Mouse (Mus musculus) CH12.LX (cell line): ENCODE data around the gene Dtl. TPM values are rescaled to one million over a fixed set of nuclear protein-coding genes. Genes with fewer than 3 reads are reported as not detected.

Source experiments
- DNase-seq: peaks from one replicate; pipeline ENCODE4 v3.0.0-alpha.2; 2013; ENCODE audit errors: extremely low read depth
- H3K27ac ChIP-seq: 2 replicates; pipeline ENCODE4 v1.5.1; 2012; ENCODE audit warnings: low read depth, mild to moderate bottlenecking, control low read depth, moderate library complexity; ENCODE audit not compliant: insufficient read depth
- H3K27me3 ChIP-seq: replicated peaks from 2 replicates; pipeline ENCODE3; 2012; ENCODE audit warnings: inconsistent platforms
- H3K36me3 ChIP-seq, 2 experiments: replicated peaks in 1 of 2; 2 replicates each; pipeline versions ENCODE3 to v1.6.1; 2012; ENCODE audit warnings: inconsistent platforms in 1 of 2, low read length in 1 of 2, mild to moderate bottlenecking in 1 of 2, mixed read lengths in 1 of 2, moderate library complexity in 1 of 2; ENCODE audit not compliant: control insufficient read depth in 1 of 2, insufficient read depth in 1 of 2
- H3K4me1 ChIP-seq, 2 experiments: 2 replicates each; pipeline ENCODE4 v1.6.1; 2012; ENCODE audit warnings: inconsistent platforms in 1 of 2, moderate library complexity in 1 of 2; ENCODE audit not compliant: insufficient read depth in 2 of 2, control insufficient read depth in 1 of 2
- H3K4me2 ChIP-seq: 2 replicates; pipeline ENCODE4 v1.6.1; 2012; ENCODE audit warnings: low read depth, mild to moderate bottlenecking, control low read depth; ENCODE audit not compliant: poor library complexity, insufficient read depth, severe bottlenecking
- H3K4me3 ChIP-seq, 3 experiments: fragments of 150-350 bp in 1 of 3; sonication (generic) in 1 of 3; replicated peaks in 1 of 3; 2 replicates each; pipeline versions ENCODE3 to v1.5.1; 2011 to 2012; ENCODE audit warnings: low read depth in 2 of 3, low read length in 2 of 3, mild to moderate bottlenecking in 2 of 3, moderate library complexity in 2 of 3, control low read depth in 1 of 3, improper control_type of control experiment in 1 of 3, inconsistent platforms in 1 of 3, mixed read lengths in 1 of 3; ENCODE audit not compliant: poor library complexity in 1 of 3
- H3K79me2 ChIP-seq: replicated peaks from 2 replicates; pipeline ENCODE4 v1.6.1; 2012; ENCODE audit warnings: mild to moderate bottlenecking, moderate library complexity; ENCODE audit not compliant: control insufficient read depth, poor library complexity, insufficient read depth, severe bottlenecking; ENCODE audit errors: extremely low read depth
- H3K9ac ChIP-seq: 2 replicates; pipeline ENCODE4 v1.6.1; 2012; ENCODE audit warnings: low read depth, mild to moderate bottlenecking, control low read depth, moderate library complexity; ENCODE audit not compliant: insufficient read depth
- H3K9me3 ChIP-seq: replicated peaks from 2 replicates; pipeline ENCODE3; 2012; ENCODE audit warnings: low read length, inconsistent platforms, mixed read lengths
- BHLHE40 ChIP-seq: IDR thresholded peaks from 2 replicates; pipeline ENCODE4 v1.6.1; 2011; ENCODE audit warnings: mild to moderate bottlenecking, low read depth, low read length, improper control_type of control experiment
- CHD1 ChIP-seq: IDR thresholded peaks from 2 replicates; pipeline ENCODE4 v1.6.1; 2012; ENCODE audit warnings: low read depth, low read length, improper control_type of control experiment, inconsistent platforms
- E2F4 ChIP-seq: IDR thresholded peaks from 2 replicates; pipeline ENCODE4 v1.6.1; 2011; ENCODE audit warnings: low read depth, low read length, improper control_type of control experiment; ENCODE audit not compliant: insufficient replicate concordance
- ELF1 ChIP-seq: IDR thresholded peaks from 2 replicates; pipeline ENCODE4 v1.6.1; 2014; ENCODE audit warnings: low read depth, mild to moderate bottlenecking, inconsistent platforms, low read length, improper control_type of control experiment
- EP300 ChIP-seq: IDR thresholded peaks from 2 replicates; pipeline ENCODE4 v1.6.1; 2011; ENCODE audit warnings: low read length, improper control_type of control experiment
- HCFC1 ChIP-seq: IDR thresholded peaks from 2 replicates; pipeline ENCODE4 v1.6.1; 2012; ENCODE audit warnings: low read depth, mild to moderate bottlenecking, inconsistent platforms, low read length, improper control_type of control experiment
- JUN ChIP-seq: IDR thresholded peaks from 2 replicates; pipeline ENCODE4 v1.6.1; 2011; ENCODE audit warnings: low read depth, mild to moderate bottlenecking, low read length, improper control_type of control experiment, moderate library complexity; ENCODE audit not compliant: insufficient read depth
- JUND ChIP-seq: conservative IDR thresholded peaks from 2 replicates; pipeline ENCODE4 v1.6.1; 2011; ENCODE audit warnings: low read depth, low read length, improper control_type of control experiment
- KAT2A ChIP-seq: IDR thresholded peaks from 2 replicates; pipeline ENCODE4 v1.6.1; 2012; ENCODE audit warnings: low read length, improper control_type of control experiment, inconsistent platforms; ENCODE audit not compliant: insufficient replicate concordance
- MAFK ChIP-seq: IDR thresholded peaks from 2 replicates; pipeline ENCODE4 v1.6.1; 2011; ENCODE audit warnings: low read length, improper control_type of control experiment; ENCODE audit not compliant: insufficient replicate concordance
- MAX ChIP-seq: IDR thresholded peaks from 2 replicates; pipeline ENCODE4 v1.6.1; 2011; ENCODE audit warnings: low read length, improper control_type of control experiment
- MXI1 ChIP-seq: IDR thresholded peaks from 2 replicates; pipeline ENCODE4 v1.6.1; 2011; ENCODE audit warnings: mild to moderate bottlenecking, low read depth, low read length, improper control_type of control experiment
- NELFE ChIP-seq: IDR thresholded peaks from 2 replicates; pipeline ENCODE4 v1.6.1; 2011; ENCODE audit warnings: low read depth, low read length, improper control_type of control experiment
- NRF1 ChIP-seq: IDR thresholded peaks from 2 replicates; pipeline ENCODE4 v1.6.1; 2014; ENCODE audit warnings: low read depth, mild to moderate bottlenecking, inconsistent platforms, low read length, improper control_type of control experiment, moderate library complexity
- POLR2A ChIP-seq: IDR thresholded peaks from 2 replicates; pipeline ENCODE4 v1.6.1; 2011; ENCODE audit warnings: low read depth, mild to moderate bottlenecking, improper control_type of control experiment, low read length
- POLR2AphosphoS2 ChIP-seq: IDR thresholded peaks from 2 replicates; pipeline ENCODE4 v1.6.1; 2011; ENCODE audit warnings: low read depth, low read length, improper control_type of control experiment
- RAD21 ChIP-seq: IDR thresholded peaks from 2 replicates; pipeline ENCODE4 v1.6.1; 2011; ENCODE audit warnings: low read depth, mild to moderate bottlenecking, low read length, improper control_type of control experiment, moderate library complexity
- RCOR1 ChIP-seq: conservative IDR thresholded peaks from 2 replicates; pipeline ENCODE4 v1.6.1; 2012; ENCODE audit warnings: low read depth, mild to moderate bottlenecking, inconsistent platforms, low read length, improper control_type of control experiment
- TBP ChIP-seq: conservative IDR thresholded peaks from 2 replicates; pipeline ENCODE4 v1.6.1; 2011; ENCODE audit warnings: low read depth, low read length, improper control_type of control experiment
- TCF12 ChIP-seq: IDR thresholded peaks from 2 replicates; pipeline ENCODE4 v1.6.1; 2014; ENCODE audit warnings: low read depth, mild to moderate bottlenecking, inconsistent platforms, low read length, improper control_type of control experiment
- USF1 ChIP-seq: IDR thresholded peaks from 2 replicates; pipeline ENCODE4 v1.6.1; 2014; ENCODE audit warnings: low read depth, mild to moderate bottlenecking, inconsistent platforms, low read length, improper control_type of control experiment
- USF2 ChIP-seq: conservative IDR thresholded peaks from 2 replicates; pipeline ENCODE4 v1.6.1; 2011; ENCODE audit warnings: low read depth, low read length, improper control_type of control experiment
- dilution Hi-C: fragments of 300-500 bp; cut with MboI; formaldehyde crosslinking; loops from 2 replicates; pipeline ENCODE4 v1.14.3; 2020; ENCODE audit warnings: low sequenced_read_pairs; ENCODE audit not compliant: extremely low pct_unique_long_range_greater_than_20kb, extremely low pct_ligation_motif_present
- in situ Hi-C: fragments of 300-500 bp; cut with MboI; formaldehyde crosslinking; loops from 3 replicates; pipeline ENCODE4 v1.14.3; 2019; ENCODE audit warnings: low sequenced_read_pairs, low pct_ligation_motif_present, low pct_unique_long_range_greater_than_20kb, mixed read lengths
- polyA plus RNA-seq: library from polyadenylated mRNA; unstranded; fragments of >175 nt; gene quantifications from 2 replicates; pipeline ENCODE4 v1.2.1, GENCODE M21; 2012; ENCODE audit warnings: low read depth; ENCODE audit not compliant: insufficient read length
- total RNA-seq, 2 experiments: library from RNA; depleted of rRNA; stranded (reverse); fragments of 300-350 nt in 1 of 2; fragments of >200 nt in 1 of 2; gene quantifications; 2 replicates each; pipeline ENCODE4 v1.2.3; 2012 to 2014

Dtl gene
- total and polyA plus RNA-seq, 3 experiments, result 31.8 to 65.2 (median 37.9) TPM

DNA sequence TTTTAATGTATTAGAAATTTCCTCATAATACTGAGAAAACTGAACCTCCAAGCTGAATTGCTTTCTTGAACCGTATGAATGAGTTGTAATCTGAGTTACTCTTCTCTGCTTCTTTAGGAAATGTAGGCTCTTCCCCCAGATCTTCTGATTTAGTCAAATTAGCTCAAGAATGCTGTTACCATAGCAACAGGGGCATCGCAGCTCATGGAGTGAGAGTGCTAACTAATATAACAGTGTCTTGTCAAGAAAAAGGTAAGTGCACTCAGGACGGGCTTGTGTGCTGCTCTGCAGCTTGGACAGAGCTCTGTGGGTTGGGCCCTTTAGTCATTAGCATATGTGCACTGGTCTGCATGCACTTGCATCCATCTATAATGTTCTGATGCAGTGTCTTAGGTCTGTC is 29.3 kb upstream of the Dtl start:
- H3K79me2 ChIP-seq, result peaks cover 5% of the 10 kb centered on the region; the same call in 1 of the 2 replicates
- dilution Hi-C loops (no loop called here), in situ Hi-C loops (loop anchor here (25.0 kb wide), 1 partner anchor 108 kb away; the partner anchor contains the start of gene Lpgat1)
- DNase-seq, result no peak
- peaks cover 63 to 85% of the 10 kb centered on the region in 2 experiments for H3K36me3 ChIP-seq
- no peaks in the 10 kb centered on the region for H3K9me3 ChIP-seq
- no peak for TF ChIP-seq E2F4
- TF ChIP-seq RAD21, result no peak
- no peak for TF ChIP-seq POLR2AphosphoS2
- no peak overlapping the region for H3K4me2 ChIP-seq
- H3K9ac ChIP-seq, result no peak overlapping the region
- H3K27me3 ChIP-seq, result no peaks in the 10 kb centered on the region
- H3K4me1 ChIP-seq, result peaks cover 13 to 32% of the 10 kb centered on the region in 2 experiments
- H3K27ac ChIP-seq, result no peak overlapping the region
- H3K4me3 ChIP-seq, result no peak overlapping the region

DNA sequence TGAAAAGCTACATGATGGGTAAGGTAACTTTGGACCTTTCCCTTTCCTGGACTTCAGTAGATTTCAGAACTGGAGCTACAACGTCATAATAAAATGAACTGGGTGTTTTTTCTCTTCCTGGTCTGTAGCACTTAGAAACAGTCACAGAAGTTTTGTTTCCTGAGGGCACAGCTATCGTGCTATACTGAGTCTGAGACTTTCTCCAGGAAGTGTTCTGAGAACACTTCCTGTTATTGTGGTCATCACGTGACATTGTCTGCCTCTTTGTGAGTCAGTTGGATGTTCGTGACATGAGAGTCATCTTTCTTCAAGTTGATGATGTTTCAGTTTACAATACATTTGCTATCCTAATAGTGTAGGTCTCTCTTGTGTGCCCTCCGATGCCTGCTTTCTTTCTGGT is 23.9 kb upstream of the Dtl start:
- in situ Hi-C loops, result no loop called here
- peaks cover 3 to 14% of the 10 kb centered on the region in 2 experiments; a peak in 2 of 4 replicates for H3K4me1 ChIP-seq
- peaks cover 9% of the 10 kb centered on the region; the same call in 1 of the 2 replicates for H3K79me2 ChIP-seq
- peaks cover 53 to 82% of the 10 kb centered on the region in 2 experiments for H3K36me3 ChIP-seq
- H3K4me3 ChIP-seq, result no peak overlapping the region
- H3K27me3 ChIP-seq, result no peaks in the 10 kb centered on the region
- no peak overlapping the region for H3K9ac ChIP-seq
- peak; percentile 38 for DNase-seq
- H3K9me3 ChIP-seq, result no peaks in the 10 kb centered on the region
- no peak overlapping the region for H3K4me2 ChIP-seq
- TF ChIP-seq USF1, result peak; percentile 67
- peak; percentile 46 for TF ChIP-seq ELF1
- peak; percentile 68 for TF ChIP-seq BHLHE40
- no peak for TF ChIP-seq RCOR1
- TF ChIP-seq E2F4, result no peak
- no peak for TF ChIP-seq JUN
- TF ChIP-seq JUND, result no peak
- no peak for TF ChIP-seq EP300
- 0 out of 2 replicates have a peak, but pooled peaks have one; percentile 32 for TF ChIP-seq MAX
- TF ChIP-seq HCFC1, result no peak
- peak; percentile 71 for TF ChIP-seq USF2
- H3K27ac ChIP-seq, result peak overlapping the region; percentile 20; the same call in 1 of the 2 replicates
- dilution Hi-C loops, result no loop called here

GRCm38 (mm10) chr1:191596076-191596475 is 20.7 kb upstream of the Dtl start:
- H3K9ac ChIP-seq, result no peak overlapping the region

More at GRCm38 (mm10) chr1:191596076-191596475, 20.7 kb upstream of the Dtl start:
- H3K27ac ChIP-seq, result no peak overlapping the region
- no peaks in the 10 kb centered on the region for H3K27me3 ChIP-seq
- no peak for DNase-seq
- H3K9me3 ChIP-seq, result no peaks in the 10 kb centered on the region
- H3K4me2 ChIP-seq, result no peak overlapping the region
- TF ChIP-seq EP300, result no peak
- TF ChIP-seq TBP, result no peak
- TF ChIP-seq CHD1, result no peak
- TF ChIP-seq HCFC1, result no peak
- TF ChIP-seq MXI1, result no peak
- no peak for TF ChIP-seq NRF1
- no peak for TF ChIP-seq MAFK
- TF ChIP-seq MAX, result no peak
- TF ChIP-seq POLR2A, result no peak
- no peak for TF ChIP-seq NELFE
- TF ChIP-seq JUN, result no peak
- TF ChIP-seq KAT2A, result no peak
- TF ChIP-seq TCF12, result no peak
- dilution Hi-C loops (no loop called here), in situ Hi-C loops (no loop called here)
- H3K4me3 ChIP-seq, result no peak overlapping the region
- H3K4me1 ChIP-seq, result peaks cover 3 to 14% of the 10 kb centered on the region in 2 experiments; a peak in 2 of 4 replicates
- peaks cover 61 to 90% of the 10 kb centered on the region in 2 experiments for H3K36me3 ChIP-seq
- 0 out of 2 replicates have a peak, but pooled peaks cover 3% of the 10 kb centered on the region for H3K79me2 ChIP-seq
